Mouse (Mus musculus) induced T-regulatory cell, adult 2 months (primary cell): ENCODE measurements around the gene Zbtb9.
A peak's percentile ranks its signal among the peaks of the same experiment; 100 is the strongest.

ENCODE experiments used
- DNase-seq: peaks from one replicate; pipeline ENCODE4 v3.0.0-alpha.2; 2012; ENCODE audit warnings: low read depth

Zbtb9 gene

DNA sequence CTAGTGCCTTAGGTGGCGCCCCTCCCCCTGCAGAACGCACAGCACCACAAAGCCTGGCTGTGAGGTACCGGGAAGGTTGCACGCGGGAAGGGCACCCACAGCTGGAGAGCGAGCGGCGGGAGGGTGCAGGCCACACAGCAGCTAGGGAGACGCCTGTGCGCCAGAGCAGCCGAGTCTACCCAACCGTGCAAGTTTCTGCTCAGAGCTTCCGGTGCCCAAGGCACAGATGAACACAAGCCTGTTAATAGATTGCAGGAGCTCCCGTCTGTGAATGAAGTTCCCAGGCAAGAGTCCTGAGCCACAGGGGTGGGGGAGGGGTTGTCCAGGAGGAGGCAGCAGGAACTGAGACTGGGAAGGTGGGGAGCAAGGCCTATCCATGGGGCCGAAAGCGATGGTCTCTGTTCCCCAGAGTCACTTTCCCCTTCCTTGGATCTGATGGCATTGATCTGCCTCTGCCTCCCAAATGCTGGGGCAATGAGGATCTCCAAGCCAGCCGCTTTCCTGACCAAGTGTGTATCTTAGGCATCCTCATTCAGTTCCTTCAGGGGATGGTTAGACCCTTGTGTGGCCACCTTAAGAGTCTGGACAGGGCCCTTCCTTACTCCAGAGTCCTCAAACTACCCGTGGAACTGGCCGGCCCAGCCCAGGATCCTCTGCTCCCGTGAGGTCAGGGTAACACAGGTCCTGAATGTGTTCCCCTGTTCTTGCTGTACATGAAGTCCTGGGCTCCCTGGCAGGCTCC, 67.5 kb downstream of the Zbtb9 start:
- DNase-seq, result no peak

DNA sequence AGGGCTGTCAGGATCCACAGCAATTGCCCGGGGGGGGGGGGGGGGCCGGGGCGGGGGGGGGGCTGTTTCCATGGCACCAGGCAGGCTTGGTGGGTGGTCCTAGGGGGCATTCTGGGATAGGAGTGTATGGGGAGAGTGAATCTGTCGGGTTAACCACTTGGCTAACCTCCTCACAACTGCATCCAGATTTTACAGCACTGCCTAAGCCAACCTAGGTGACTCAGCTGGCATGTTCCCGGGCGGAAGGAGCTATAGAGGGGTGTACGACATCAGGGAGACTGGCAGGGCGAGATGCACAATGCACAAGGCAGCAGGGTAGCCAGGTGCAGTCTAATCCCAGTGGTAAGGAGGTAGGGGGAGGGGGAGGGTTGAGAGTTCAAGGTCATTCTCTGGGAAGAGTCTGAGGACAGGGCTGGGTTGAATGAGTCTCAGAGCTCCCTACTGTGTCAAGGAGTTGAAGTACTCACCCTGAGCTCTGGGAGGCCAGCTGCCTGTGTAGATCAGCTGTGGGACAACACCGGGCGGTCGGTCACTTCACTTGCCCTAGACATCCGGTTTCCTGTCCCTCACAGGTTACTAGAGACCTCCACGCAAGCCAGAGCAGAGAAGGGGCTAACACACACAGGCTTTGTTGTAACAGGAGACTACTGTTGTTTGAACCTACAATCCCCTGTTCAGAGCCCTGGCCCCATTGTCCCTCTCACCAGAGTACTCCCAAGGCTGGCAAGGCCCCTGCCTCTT, 68.2 kb downstream of the Zbtb9 start:
- DNase-seq, result no peak

DNA sequence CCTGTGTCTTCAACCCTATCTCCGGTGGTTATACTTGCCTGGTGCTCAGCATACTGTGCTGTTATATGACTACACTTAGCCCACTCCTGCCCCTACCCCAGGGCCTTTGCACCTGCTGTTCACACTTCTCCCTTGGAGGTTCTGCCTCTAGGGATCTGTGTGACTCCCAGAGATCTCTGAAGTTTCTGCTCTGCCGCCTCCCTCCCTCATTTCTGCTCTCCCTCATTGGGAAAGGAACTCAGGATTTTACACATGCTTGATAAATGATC, 68.8 kb downstream of the Zbtb9 start:
- no peak for DNase-seq

DNA sequence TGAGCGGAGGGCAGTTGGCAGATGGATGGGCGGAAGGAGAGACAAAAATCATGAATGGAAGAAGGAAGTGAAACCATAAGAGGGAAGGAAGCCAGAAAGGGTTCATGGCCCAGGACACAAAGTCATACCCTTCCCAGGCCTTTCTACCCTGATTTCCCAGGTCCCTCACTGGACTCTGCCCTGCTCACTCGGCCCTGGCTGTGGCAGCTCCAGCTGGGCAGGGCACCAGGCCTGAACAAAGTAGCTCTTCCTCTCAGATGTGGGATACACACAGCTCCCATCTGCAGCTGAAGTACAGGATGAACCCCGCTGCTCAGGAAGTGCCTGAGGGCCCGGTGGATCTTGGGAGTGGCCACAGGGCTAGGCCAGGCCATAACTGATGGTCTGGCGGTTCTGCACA, 69.9 kb downstream of the Zbtb9 start:
- DNase-seq, result no peak

DNA sequence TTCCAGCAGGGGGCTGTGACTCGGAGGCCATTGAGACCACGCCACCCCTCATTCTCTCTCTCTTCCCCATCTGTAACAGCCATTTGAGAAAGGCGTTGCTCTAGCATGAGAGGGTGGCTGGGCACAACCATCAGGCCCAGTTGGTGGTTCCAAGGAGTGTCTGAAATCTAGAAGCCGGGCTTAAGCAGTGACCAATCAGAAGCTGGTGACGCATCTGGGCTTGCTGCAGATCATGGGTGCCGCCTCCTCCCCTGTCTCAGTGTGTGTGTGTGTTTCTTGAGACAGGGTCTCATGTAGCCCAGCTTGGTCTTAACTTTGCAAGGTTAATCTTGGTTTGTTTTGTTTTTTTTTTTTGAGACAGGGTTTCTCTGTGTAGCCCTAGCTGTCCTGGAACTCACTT, 72.2 kb downstream of the Zbtb9 start:
- DNase-seq, result no peak

DNA sequence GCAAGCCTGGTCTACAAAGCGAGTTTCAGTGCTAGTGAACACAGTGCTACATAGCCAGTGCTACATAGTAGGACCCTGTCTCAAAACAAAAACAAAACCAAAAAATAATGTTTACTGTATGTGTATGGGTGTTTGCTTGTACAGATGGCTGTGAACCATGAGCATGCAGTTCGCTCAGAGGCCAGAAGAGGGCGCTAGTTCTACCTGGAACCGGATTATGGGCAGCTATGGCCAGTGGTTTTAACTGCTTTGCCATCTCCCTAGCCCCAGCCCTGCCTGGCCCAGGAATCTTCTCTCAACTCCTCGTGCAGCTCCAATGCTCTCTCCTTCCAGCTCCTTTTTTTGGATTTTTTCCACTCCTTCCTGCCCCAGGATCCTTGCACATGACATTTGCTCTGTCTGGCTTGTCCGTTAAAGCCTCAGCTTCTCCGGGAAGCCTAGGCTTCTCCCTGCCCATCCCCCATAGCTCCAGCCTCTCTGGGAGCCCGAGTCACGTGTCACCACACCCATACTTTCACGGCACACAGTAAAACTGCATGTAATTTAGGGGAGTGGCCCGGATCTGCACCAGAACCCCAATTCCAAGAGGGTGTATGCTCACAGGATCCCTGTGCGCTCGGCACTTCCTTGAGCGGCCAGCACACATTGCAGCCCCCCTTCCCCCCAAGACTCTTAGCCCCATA, 74.9 kb downstream of the Zbtb9 start:
- DNase-seq, result peak; percentile 55

DNA sequence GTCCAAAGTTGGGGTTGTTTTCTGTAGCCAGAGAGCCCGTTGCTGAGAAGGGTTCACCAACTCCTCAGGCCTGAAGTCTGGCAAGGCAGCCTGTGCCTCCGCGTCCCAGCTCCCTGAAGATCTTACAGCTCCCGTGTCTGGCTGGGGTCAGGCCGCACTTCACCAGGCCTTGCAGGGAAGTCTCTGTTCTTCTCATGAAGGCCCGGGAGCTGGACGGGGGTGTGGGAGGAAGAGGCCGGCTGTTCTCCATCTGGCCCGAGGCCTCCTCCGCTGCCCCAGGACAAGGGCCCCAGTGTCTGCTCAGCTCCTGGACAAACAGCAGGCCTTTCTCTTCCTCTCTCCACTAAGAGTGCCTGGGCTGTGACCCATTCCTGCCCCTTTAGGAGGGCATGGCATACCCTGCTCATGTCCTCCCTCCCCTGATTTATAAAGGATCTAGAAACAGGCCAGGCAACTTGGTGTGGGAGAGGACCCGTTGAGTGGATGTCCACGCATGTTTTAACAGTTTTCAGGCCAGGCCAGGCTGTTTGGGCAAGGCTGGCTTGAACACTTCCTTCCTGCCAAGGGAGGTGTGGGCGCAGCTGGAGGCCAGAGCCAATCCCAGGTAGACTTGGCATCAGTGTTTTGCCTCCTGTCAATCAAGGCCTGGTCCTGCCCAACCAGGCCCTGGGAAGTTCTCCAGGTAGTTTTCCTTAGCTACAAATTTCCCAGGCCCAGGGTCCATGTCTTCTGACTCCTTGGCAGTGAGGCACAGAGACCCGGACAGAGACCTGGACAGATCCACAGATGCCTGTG, 75.7 kb downstream of the Zbtb9 start:
- DNase-seq, result no peak

DNA sequence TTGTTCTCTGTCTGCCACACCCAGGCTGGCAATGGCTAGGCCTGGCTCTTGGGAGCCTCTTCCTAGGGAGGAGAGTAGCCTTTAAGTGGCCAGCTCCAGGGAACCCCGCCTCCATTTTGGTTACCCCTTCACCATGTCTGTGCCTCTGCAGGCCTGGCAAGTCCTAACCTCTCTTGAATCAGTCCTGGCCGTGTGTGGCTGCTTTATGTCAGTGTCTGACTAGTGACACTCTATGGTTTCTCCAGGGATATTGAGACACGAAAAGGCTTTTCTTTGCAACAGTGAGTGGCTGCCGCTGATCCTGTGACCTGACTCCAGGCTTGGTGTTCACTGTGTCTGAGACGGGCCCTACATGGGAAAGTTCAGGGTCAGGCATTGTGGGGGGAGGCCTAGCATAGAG, 77.9 kb downstream of the Zbtb9 start:
- no peak for DNase-seq

DNA sequence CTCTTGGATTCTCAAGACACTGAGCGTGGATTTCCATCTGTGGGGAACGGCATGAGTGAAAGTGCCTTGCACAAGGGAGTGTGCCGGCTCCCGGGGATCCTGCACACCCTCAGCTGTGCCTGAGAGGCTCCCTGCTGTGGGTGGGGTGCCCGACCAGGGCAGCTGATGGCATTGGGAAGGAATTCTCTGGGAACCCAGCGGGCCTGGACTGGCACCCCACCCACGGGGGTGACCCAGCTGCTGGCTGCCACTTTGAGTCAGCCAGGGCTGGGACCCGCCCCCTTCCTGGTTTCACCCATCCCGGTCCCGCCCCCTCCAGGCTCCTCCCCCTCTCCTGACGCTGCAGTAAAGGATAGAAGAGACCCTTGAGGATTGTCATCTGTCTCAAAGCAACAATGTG, 78.5 kb downstream of the Zbtb9 start:
- peak; percentile 81 for DNase-seq

DNA sequence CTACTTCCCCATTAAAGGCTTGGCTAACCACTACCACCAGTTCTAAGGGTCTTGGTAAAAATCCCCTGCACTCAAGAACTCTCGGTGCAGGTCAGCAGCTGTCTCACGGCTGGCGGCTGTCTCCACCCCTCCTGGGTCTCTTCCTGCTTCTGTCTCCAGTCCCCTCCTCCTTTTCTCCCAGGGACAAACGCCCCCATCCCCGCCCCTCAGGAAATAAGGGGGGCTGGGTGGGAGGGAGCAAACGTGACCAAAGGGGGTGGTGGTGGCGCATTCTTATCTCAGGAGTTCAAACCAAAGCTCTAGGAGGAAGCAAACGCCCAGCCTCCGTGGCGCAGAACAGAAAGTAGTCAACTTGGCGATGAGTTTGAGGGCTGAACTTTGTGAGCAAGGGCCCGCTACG, 83.2 kb downstream of the Zbtb9 start:
- DNase-seq, result peak; percentile 95

DNA sequence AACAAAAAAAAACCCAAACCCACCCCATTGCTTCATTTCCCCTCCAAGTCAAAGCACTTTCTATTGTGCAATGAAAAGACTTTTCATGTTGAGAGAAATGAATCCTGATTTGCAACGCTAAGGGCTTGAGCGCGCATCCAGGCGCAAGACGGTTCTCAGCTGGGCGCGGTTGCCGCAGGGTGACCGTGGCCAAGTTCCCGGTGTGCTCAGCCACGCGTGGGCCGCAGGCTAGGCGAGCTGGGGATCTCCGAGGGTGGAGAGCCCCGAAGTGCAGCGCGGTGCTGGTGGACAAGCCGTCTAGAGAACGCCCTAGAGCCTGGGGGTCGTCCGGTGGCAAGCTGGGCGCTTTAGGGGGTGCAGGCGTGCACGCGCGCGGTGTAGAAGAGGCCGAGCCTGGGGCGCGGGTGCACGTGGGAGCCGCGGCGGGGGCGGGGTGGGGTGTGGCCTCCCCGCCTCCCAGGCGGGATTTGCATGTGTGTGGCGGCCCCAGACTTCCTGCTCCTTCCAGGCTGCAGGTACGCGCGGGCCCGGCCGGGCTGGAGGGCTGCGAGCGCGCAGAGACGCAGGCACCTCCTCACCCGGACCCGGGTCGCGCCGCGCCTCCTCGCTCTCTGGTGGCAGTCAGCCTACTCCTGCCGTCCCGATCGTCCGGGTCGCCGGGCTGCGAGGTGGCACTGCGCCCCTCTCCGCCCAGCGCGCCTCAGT, 84.0 kb downstream of the Zbtb9 start, which contains the start of gene Itpr3:
Itpr3 (plus strand) TSS at position 493 of the 705 bp plus-strand sequence.
- DNase-seq, result peak; percentile 91

DNA sequence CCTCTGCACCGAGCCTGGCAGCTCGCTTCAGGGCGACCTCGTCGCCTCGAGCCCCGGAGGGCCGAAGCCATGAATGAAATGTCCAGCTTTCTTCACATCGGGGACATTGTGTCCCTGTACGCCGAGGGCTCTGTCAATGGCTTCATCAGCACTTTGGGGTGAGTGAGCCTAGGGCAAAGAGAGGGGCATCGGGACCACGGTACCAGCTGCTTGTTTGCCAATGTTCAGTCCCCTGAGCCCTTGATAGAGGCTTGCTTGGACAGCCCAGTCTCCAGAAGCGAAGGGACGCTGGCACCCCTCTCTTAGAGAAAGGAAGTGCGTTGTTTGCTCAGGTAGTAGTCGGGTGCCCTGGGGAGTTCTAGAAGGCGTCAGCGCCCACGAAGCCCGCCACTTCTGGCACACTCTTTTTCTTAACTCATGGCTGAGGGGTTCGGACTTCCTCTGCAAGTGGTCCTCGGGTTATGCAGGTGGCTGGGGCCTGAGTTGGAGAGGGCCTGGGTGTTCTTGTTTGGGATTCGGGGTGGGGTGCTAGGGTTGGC, 84.6 kb downstream of the Zbtb9 start:
- peak; percentile 65 for DNase-seq
